Mouse (Mus musculus): ENCODE measurements around the gene Ftsj3.
"Not testable (repeated sequence)": the region's sequence is repeated elsewhere in the genome, so short reads cannot be mapped to it uniquely, and the experiment has no call there.

Ftsj3 gene

DNA sequence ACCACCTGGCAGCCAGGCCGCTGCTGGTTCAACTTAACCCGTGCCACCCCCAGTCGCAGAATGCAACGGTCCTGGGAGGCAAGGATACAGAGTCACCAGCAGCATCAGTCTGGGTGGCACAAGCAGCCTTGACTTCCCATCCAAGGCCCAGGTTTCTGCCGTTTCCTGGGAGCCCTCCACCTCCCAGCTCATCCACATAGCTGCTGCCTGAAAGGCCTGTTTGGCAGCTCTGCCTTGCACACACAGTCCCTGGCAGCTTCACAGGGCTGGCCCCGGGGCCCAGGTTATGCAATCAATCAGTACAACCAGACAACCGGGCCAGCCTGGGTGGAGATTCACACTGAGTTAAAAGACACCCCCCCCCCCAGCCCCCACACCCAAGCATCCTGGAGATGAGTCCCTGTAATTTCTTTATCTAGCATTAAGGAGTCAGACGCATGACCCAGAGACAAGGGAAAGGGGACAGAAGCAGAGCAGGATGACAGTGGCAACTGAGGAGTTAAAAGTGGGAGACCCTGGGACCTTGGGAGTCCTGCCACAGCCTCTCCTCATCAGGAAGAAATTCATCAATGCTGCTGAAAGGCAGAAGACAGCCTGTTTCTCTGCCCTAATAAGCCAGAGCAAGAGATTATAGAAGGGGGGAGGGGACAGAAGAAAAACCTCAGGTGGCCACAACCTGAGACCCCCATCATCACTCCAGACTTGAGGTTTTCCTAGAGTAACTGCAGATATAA lies 12.6 kb upstream of the Ftsj3 start:
- DNase-seq: peak; percentile 91

DNA sequence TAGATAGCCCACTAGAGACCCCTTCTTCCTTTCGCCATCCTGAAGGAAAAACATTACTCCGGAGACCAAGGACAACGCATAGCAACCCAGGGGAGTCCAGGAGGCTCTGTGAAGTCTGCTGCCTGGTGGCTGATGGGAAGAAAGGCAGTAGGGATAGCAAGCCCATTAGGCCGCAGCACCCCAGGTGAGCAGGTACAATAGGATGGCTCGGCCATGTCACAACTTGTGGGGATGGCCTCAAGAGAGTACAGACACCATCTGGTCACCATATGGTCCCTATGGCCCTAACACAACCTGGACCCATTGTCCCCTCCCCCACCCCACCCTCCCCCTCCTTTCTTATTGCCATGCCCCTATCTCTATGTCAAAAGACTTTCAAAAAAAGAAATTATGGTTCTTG lies 12.0 kb upstream of the Ftsj3 start:
- DNase-seq: peak; percentile 72 to 76

DNA sequence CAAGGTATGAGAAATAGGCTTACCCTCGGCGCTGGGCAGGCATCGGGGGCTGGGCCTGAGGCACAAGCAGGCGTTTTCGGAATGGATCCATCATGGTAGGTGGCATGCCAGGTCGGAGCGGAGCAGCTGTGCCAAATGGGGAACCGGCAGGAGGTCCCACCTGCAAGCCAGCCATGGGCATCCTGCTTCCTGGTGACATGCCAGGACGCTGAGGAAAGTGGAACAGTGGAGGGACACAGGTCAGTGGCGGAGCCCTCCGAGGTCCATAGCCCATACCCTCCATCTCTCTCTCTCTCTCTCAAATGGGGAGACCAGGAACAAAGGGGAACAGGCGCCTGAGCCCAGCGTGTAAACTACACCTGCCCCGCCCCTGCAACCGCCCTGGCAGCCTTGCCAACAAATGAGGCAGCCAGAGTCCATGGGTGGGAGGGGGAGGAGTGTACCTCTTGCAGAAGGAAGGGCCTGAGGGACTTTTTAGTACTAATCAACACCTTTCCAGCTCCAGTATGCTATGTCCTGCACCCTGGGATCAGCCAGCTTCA lies 11.5 kb upstream of the Ftsj3 start:
- peak; percentile 95 to 96 for DNase-seq

DNA sequence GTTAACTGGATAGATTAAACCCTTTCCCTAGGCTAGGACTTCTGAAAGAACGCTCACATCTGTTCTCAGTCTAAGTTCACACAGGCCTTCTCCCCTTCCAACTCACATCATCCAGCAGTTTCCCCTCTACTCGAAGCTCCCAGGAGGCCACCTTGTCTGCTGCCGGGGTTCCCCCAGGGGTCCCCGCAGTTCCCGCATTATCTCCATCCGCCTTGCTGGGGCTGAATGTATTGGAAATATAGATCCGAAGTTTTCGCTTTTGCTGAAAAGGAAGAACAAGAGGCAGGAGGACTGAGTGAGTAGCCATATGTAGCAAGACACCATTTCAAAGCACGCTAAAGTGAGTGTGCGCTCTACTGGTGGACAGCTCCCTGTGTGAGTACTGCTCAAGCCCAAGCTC lies 10.6 kb upstream of the Ftsj3 start:
- DNase-seq: no peak

DNA sequence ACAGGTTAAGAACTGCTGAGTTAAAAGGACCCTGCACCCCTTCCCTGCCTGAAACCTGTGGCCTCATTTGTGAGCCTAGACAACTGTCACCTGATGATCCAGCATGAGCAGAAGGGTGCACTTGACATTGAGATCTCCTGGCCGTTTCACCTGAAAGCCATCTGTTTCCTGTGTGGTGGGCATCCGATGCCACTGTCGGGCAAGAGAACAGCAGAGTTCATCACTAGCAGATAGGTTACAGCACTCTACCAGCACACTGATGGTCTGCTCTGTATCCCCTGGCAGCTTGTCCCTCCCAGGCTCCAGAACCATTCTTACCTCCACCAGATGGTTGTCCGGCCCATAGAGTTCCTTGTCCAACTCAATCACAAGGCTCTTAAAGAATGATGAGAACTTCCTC lies 9.7 kb upstream of the Ftsj3 start:
- DNase-seq: no peak

DNA sequence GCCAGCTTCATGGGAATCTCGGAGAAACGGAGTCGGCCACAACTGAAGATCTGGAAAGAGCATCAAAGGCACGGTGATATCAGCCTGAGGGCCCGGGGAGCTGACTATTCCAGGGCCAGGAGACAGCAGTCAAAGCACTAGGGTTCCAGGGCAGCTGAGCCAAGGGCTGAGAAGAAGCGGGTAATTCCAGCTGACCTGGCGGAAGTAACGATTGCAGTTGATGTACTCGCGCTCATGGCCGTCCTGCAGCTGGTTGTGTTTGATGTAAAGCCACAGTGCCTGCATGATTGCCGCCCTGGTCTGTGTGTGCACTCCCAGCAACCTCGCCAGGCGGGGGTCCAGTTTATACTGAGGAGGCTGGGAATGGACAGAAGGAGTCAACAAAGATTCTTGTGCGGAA lies 9.1 kb upstream of the Ftsj3 start:
- no peak for DNase-seq

DNA sequence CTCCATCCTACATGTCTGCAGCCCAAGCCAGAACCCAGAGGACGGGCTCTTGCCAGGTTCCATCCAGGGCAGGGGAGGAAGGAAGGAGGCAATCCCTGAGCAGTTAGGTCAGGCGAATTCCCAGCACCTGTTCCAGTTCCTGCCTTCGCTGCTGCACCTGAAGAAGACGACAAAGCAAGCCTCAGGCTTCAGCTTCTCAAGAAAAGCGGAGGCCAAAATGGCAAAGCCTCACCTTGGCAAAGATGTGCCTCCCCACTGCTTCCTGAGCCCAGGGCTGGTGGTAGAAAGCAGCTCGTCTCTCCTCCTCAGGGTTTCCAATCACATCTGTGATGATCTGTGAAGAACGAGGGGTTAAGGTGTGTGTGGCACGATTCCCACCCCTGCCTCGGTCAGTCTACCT lies 8.1 kb upstream of the Ftsj3 start:
- DNase-seq: peak in 1 of 2 experiments; percentile 35

DNA sequence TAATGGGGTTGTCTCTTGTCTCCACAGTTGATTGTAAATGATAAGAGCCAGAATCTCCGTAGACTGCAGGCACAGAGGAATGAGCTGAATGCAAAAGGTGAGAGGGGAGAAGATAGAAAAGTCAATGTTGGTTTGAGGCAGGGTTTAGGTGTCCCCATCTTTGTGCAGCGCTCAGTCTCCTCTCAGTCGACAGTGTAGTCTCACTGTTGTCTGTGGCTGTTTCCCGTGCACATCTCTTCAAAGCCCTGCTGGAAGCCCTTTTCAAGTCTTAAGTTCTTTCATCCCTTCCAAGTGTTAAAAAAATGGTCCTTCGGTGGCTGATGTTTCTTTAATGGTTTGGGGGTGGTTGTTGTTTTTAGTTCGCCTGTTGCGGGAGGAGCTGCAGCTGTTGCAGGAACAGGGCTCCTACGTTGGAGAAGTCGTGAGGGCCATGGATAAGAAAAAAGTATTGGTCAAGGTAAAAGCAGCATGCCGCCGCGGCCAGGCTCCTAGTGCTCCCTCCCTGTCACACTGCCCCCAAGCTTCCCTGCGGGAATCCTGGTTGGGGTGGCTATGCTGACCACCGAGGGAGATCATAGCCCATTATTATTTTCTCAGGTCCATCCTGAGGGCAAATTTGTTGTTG lies 5.1 kb upstream of the Ftsj3 start:
- no peak for DNase-seq

DNA sequence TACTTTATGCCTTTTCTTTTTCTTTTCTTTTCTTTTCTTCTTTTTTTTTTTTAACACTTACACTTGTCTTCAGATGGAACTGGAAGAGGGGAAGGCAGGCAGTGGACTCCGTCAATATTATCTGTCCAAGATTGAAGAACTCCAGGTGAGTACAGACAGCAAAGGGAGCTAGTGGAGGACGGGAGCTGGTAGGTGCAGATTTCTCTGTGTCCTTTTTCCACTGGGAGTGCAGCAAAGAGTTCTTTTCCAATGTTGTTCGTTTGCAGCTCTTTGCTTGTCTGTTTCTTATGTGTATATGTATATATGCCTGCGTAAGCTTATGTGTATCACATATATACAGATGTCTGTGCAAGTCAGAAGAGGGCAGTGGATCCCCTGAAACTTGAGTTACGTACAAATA lies 896 bp upstream of the Ftsj3 start:
- DNase-seq: peak in 1 of 2 experiments; percentile 49

DNA sequence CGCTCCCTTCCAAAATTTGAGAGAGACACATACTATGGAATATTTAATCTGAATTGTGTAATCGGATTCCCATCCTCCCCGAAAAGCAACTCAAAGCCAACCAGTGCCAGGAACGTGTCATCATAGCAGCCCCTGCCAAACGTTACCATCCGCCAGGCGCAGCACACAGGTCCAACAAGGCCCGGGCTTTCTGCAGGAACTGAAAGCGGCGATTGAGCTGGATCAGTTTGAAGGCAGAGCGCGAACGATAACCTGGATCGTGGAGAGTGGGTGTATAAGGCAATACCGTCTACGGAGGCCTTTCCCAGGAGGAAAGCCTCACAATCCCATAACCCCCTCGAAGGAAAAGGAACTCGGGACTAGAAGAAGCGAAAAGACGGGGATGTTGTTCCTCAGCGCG lies 705 bp downstream of the Ftsj3 start:
- no peak for DNase-seq

DNA sequence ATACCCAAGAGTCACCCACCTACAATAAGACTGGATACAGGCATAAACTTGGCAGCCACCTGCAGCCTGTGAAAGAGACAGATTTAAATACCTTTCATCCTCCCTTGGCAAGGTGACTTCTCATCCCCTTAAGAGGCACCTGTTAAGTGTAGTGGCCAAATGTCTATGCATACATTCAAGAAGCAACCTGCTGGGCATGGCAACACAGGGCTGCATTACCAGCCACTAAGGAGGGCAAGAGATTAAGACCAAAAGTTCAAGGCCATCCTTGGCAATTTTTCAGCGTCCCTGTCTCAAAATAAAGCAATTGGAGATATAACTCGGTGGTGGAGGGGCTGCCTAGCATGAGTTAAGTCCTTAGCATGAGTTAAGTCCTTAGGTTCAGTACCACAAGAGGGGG lies 1.1 kb downstream of the Ftsj3 start:
- DNase-seq: no peak

DNA sequence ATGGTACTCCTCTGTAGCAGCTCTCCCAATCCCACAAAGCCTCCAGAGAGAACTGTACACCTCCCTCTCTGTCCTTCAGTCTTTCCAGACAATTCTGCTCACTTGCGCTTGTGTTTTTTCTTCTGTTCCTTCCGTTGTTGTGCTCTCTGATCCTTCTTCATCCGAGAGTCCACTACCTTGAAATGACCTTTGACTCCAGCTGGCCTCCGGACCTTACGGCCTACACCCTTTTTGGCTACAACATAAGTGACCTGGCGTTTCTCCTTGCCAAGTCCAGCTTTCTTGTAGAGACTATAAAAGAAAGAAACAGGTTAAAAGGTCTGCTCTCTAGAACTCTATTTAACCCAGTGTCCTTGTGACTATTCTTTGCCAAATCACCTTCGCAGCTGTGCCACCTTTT lies 6.6 kb downstream of the Ftsj3 start:
- DNase-seq: no peak

DNA sequence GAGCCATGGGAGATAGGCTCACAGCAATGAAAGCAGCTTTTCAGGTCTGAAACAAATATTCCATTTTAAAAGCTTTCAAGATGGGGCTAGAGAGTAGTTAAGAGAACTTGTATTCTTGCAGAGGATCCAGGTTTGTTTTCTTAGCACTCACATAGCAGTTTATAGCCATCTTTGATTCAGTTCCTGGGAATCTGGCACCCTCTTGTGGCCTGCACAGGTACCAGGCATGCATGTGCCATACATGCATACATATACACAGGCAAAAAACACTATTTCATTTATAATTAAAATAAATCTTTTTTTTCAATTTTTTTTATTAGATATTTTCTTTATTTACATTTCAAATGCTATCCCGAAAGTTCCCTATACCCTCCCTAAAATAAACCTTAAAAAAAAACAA lies 9.0 kb downstream of the Ftsj3 start:
- DNase-seq: no peak

DNA sequence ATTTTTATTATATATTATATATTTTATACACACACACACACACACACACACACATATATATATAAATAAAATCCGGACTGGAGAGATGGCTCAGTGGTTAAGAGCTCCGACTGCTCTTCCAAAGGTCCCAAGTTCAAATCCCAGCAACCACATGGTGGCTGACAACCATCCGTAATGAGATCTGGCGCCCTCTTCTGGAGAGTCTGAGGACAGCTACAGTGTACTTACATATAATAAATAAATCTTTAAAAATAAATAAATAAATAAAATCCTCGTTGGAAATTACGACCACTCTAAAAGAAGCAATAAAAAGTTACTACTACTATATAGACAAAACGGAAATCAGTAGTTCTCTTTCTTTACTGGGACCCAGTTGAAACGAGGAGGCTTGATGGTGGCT lies 21.9 kb downstream of the Ftsj3 start:
- not testable (repeated sequence) for DNase-seq

DNA sequence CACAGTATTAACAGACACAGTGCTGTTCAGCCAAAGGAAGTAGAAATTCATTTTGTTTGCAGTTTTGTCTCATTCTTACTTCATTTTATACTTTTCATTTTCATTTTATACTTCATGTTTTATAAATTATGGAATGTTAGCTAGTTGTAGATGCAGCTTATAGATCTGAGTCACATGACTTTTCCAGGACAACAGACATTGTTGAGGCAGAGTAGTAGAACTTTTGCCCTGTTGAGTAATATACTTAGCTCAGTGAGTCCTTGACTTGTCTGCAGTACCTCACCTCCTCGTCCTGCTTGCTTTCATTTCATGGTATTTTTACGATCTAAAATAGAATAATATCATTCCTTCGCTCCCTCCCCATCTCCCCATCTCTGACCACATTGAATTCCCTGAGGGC lies 35.3 kb downstream of the Ftsj3 start:
- no peak for DNase-seq

DNA sequence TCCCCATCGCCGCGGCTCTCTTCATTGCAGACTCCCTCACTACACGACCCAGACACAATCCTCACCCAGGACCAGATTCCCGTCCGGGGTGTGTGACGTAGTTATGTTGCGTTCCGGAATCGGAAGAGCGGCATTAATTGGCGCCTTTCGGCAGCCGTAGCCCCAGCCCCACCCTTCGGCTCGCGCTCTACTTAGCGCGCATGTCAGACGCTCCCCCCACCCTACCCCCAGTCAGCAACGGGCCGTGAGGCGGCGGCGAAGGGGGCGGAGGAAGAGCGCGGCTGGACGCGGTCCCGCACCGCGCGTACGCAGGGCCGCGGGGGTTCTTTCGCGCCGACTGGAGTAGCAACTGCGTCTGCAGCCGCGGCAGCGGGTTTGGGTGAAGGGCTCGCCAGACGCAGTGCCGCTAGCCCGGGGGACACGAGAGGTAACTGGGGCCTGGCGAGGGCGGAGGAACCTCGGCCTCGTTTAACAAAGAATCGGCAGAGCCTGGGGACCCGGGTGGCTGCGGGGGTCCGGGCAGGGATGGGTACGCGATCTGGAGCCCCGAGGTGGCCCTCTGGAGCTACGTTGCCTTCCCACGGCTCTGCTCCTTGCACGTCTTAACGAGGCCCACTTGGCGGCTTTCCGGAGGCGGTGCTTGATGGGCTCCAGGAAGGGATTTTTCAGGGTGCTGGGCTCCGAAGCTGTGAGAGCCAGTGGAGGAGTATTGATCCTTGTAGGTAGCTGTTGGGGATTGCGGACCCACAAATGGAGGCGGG lies 39.0 kb downstream of the Ftsj3 start, which contains the start of gene Ddx42:
TSS of gene Ddx42 (plus strand) at position 197 of the 761 bp plus-strand sequence.
- peak; percentile 88 to 93 for DNase-seq

DNA sequence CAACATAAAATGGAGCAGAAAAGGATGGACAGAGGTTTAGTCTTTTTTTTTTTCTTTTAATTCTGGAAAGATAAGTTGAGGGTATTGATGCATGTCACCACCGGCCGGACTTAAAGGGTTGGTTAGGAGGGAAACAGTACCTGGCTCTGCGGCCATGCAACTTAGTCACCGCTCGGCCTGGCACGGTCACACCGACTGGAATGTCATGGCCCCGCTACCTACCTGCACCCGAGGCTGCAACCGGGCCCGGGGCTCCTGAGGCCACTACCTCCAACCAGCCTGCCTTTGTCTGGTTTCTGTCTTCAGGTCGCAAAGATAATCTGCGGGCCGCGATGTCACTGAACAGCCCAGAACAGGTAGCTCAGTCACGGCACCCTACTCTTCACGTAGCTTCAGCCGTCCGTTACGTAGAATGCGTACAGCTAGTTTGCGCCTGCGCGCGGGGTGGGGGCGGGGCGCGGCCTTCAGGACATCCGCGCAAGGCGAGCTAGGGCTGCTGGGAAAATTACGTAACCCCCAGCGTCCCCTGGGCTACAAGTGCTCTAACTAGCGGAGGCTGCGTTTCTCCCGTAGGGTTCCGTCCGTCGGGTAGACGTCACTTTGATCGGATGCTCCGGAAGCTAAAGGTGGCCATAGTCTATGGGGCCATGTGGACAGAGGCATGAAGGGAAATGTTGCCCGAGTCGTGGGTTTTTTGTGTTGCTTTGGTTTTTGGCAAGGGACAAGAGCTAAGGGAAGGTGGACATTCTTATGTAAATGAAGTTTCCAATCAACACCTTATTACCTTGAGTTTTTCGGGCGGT lies 39.8 kb downstream of the Ftsj3 start, which contains the start of gene Ccdc47:
TSS of gene Ccdc47 (minus strand) at position 418 of the 803 bp plus-strand sequence.
- peak; percentile 96 to 97 for DNase-seq

DNA sequence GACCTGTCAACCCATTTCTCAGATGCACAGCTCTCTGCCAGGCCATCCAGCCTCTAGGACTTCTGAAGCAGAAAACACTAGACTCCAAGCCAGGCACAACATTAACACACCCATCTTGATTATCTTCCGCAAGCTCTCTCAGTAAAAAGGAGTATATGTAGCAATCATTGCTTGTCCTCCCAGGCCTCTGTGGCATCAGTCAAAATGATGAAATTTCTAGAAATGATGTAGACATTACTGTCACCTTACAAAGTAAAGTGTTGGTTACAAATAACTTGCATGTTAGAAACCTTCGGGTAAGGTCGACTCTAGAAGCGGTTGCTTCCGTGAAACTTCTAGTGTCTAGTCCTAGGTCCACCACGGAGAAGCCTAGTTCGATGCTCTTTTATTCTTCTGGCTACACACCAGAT lies 40.4 kb downstream of the Ftsj3 start:
- no peak for DNase-seq

DNA sequence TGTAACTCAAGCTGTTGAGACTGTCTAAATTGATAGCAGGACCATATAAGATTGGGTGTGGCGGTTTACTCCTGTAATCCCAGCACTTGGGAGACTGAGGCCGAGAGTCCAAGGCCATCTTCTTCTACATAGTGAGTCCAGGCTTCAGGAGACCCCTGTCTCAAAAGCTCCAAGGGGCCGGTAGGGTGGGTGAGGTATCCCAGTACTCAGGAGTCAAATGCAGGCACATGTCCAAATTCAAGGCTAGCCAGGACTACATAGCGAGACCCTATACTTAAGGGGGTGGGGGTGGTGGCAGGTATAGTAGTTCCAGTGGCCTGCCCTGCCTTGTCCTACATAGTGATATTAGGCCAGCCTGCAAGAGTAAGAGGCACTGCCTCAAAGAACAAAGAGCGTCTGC lies 41.0 kb downstream of the Ftsj3 start:
- peak in 1 of 2 experiments; percentile 13 for DNase-seq

DNA sequence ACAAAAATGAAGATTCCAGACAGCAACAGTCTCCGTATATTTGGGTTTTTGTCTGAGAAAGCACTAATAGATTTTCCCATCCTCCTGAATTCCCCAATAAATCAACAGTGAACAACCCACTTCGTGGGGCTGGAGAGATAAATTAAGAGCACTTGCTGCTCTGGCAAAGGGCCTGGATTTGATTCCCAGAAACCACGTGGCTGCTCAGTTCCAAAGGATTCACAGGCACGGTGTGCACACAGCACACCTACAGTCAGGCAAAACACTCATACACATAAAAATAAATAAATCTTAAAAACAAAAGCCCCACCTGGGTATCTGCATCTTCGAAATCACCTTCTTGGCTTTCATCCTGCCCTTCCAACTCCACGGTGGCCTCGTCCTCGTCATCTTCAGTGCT lies 43.1 kb downstream of the Ftsj3 start:
- no peak for DNase-seq

DNA sequence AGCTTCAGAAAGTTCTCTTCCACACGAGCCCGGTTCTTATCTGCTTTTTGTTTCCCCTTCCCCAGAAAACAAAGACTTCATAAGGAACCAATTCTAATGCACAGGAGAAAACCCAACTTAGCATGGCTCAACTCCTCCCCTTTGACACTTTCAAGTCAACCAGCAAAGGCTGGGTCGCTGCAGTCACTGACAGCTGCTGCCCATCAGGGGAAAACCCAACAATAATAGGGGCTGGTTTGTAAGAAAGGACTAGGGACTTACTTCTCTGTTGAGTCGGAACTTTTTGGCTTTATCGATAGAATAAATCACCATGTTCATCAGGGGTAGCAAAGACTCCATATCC lies 53.8 kb downstream of the Ftsj3 start, which contains the start of gene Strada:
TSS of gene Strada (minus strand) at position 46 of the 343 bp plus-strand sequence.
- DNase-seq: no peak

DNA sequence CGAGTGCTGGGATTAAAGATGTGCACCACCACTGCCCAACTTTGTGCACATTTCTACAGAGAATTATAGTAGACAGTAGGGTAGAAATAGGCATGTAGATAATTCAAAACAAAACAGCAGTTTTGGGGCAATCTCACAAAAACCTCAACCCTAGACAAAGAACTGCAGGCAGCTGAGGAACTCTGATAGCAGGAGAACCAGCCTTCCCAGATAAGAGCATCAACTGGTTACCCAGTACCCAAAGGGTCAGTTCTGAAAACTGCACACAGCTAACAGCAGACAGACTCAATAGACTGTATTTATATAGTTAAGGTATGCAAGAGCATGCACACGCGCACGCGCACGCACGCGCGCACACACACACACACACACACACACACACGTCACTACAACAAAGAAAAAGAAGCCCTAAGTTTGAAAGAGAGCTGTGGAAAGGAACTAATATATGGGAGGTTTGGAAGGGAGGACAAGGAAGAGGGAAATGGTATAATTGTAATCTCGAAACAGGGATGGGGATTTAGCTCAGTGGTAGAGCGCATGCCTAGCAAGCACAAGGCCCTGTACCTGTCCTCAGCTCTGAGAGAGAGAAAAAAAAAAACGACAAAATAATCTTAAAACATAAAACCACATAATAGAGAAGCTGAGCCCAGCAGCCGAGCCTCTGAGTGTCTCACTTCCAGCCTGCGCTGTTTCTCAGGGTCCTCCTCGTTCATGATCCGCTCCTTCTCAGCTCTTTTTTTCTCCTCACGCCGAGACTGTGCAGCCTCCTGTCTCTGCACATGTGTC lies 54.3 kb downstream of the Ftsj3 start:
- no peak for DNase-seq
